In genomic region chr7:132551351-132552126, GRCm38 (mm10) we compare ENCODE assay signal across 8 mouse cellular contexts. TPM values are rescaled to one million over a fixed set of nuclear protein-coding genes. Genes with fewer than 3 reads are reported as not detected.
A peak's percentile ranks its signal among the peaks of the same experiment; 100 is the strongest.
DNase-seq lines count a peak whose midpoint lies in the region; ATAC-seq and TF ChIP-seq lines count a peak whose summit lies in the region.

No protein-coding gene starts in this region.

- H3K36me3 ChIP-seq in G1E (replicated peaks): peaks cover 7% of the 10 kb centered on the region
- no peaks in the 10 kb centered on the region for H3K36me3 ChIP-seq in forebrain, postnatal 0 days (ENCODE audit: insufficient read depth)
- H3K36me3 ChIP-seq in lung, embryonic 16.5 days (ENCODE audit: control insufficient read depth, insufficient read depth, low read length): no peaks in the 10 kb centered on the region

- peaks cover 11% of the 10 kb centered on the region for H3K27me3 ChIP-seq in G1E (ENCODE audit: insufficient read depth, low read length)
- no peaks in the 10 kb centered on the region for H3K27me3 ChIP-seq in forebrain, postnatal 0 days (ENCODE audit: insufficient read depth, low read length)
- H3K27me3 ChIP-seq in lung, embryonic 16.5 days (ENCODE audit: control insufficient read depth, insufficient read depth, low read depth, low read length): no peaks in the 10 kb centered on the region

- peak overlapping the region; percentile 66 for H3K4me3 ChIP-seq in G1E (ENCODE audit: low read depth, low read length)
- H3K4me3 ChIP-seq in forebrain, postnatal 0 days (ENCODE audit: low read depth, low read length): peak overlapping the region; percentile 45
- peak overlapping the region; percentile 53 for H3K4me3 ChIP-seq in lung, embryonic 16.5 days (ENCODE audit: low read length)

- 2% methylated on average over 27 of the region's 27 CpGs for WGBS in forebrain, postnatal 0 days
- WGBS in lung, embryonic 16.5 days: under 1% methylated on average over 27 of the region's 27 CpGs

- peak; percentile 94 for ATAC-seq in G1E (ENCODE audit: extremely low read depth, insufficient number of reproducible peaks, low FRiP score, poor library complexity, severe bottlenecking)
- peak; percentile 98 for ATAC-seq in forebrain, postnatal 0 days
- peak; percentile 94 to 95 for ATAC-seq in hematopoietic stem cell, adult 5-6 weeks (replicated peaks in 1 of 2; ENCODE audit: insufficient read depth in 1 of 2, low FRiP score in 2 of 2, low TSS enrichment in 1 of 2, low read depth in 1 of 2, poor library complexity in 2 of 2, severe bottlenecking in 2 of 2)
- ATAC-seq in lung, embryonic 16.5 days (ENCODE audit: low read depth): peak; percentile 98

- peak; percentile 60 for TF ChIP-seq CTCF in G1E (IDR thresholded peaks at IDR 0.05; ENCODE audit: low read depth, low read length)
- peak; percentile 97 for TF ChIP-seq CTCF in forebrain, postnatal 0 days (IDR thresholded peaks at IDR 0.05; ENCODE audit: low read depth)

- no peak overlapping the region for H3K27ac ChIP-seq in forebrain, postnatal 0 days (ENCODE audit: low read depth, low read length)
- no peak overlapping the region for H3K27ac ChIP-seq in lung, embryonic 16.5 days (ENCODE audit: low read length)

- no peaks in the 10 kb centered on the region for H3K9me3 ChIP-seq in G1E (replicated peaks)
- H3K9me3 ChIP-seq in forebrain, postnatal 0 days (ENCODE audit: low read length): no peaks in the 10 kb centered on the region
- H3K9me3 ChIP-seq in lung, embryonic 16.5 days (ENCODE audit: control insufficient read depth, low read length): no peaks in the 10 kb centered on the region

- peak; percentile 91 for DNase-seq in G1E (ENCODE audit: low spot score)
- peak; percentile 95 to 98 for DNase-seq in cerebellum, adult 18-20 months
- DNase-seq in forebrain, postnatal 0 days: peak; percentile 97
- DNase-seq in layer of hippocampus, adult 9-10 months (ENCODE audit: low spot score): peak; percentile 96
- peak; percentile 96 for DNase-seq in ovary, postnatal 10 days (ENCODE audit: low spot score)
- DNase-seq in thymus, postnatal 10 days (ENCODE audit: low spot score in 2 of 2): peak; percentile 89 to 98

- peak overlapping the region; percentile 28 for H3K9ac ChIP-seq in forebrain, postnatal 0 days
- peak overlapping the region; percentile 58 for H3K9ac ChIP-seq in lung, embryonic 16.5 days (ENCODE audit: low read length)

- peaks cover 8% of the 10 kb centered on the region for H3K4me1 ChIP-seq in G1E (ENCODE audit: insufficient read depth, low read depth, low read length)
- 0 out of 2 replicates have a peak, but pooled peaks cover 3% of the 10 kb centered on the region for H3K4me1 ChIP-seq in forebrain, postnatal 0 days (ENCODE audit: insufficient read depth)
- H3K4me1 ChIP-seq in lung, embryonic 16.5 days (replicated peaks; ENCODE audit: control insufficient read depth, insufficient read depth, low read length): no peaks in the 10 kb centered on the region

- peak overlapping the region; percentile 91 for H3K4me2 ChIP-seq in forebrain, postnatal 0 days (ENCODE audit: low read depth)
- peak overlapping the region; percentile 78 for H3K4me2 ChIP-seq in lung, embryonic 16.5 days (ENCODE audit: low read depth, low read length)

RNA-seq across cellular contexts. Expression of gene Oat, which starts 24.7 kb away (rescaled TPM):
- total RNA-seq in G1E (2014; fragmentation: Nextera tagmentation): 70.6 and 72.4 TPM in 2 replicates
- total RNA-seq in G1E (2017): 109 and 114 TPM in 2 replicates
- polyA plus RNA-seq in G1E (2012): 2.3 and 2.5 TPM in 2 replicates
- 100 and 105 TPM in 2 replicates for total RNA-seq in forebrain, postnatal 0 days (2014; rRNA removed)
- 96.4 and 105 TPM in 2 replicates for polyA plus RNA-seq in forebrain, postnatal 0 days (2015; fragmentation: Nextera tagmentation; extraction: Ambion mirVana)
- 77.1 and 90.0 TPM in 2 replicates for total RNA-seq in hematopoietic stem cell, adult 5-6 weeks (2017)
- polyA plus RNA-seq in lung, embryonic 16.5 days (2015; fragmentation: Nextera tagmentation; extraction: Ambion mirVana): 286 and 290 TPM in 2 replicates

RNA-seq across cellular contexts. Expression of gene Nkx1-2, which starts 47.9 kb away (rescaled TPM):
- not detected in 2 replicates for total RNA-seq in G1E (2014; fragmentation: Nextera tagmentation)
- total RNA-seq in G1E (2017): 0.11 TPM in 1 of 2 replicates, not detected in the other
- polyA plus RNA-seq in G1E (2012): not detected in 2 replicates
- 0.08 TPM in 1 of 2 replicates, not detected in the other for total RNA-seq in forebrain, postnatal 0 days (2014; rRNA removed)
- not detected in 2 replicates for polyA plus RNA-seq in forebrain, postnatal 0 days (2015; fragmentation: Nextera tagmentation; extraction: Ambion mirVana)
- not detected in 2 replicates for total RNA-seq in hematopoietic stem cell, adult 5-6 weeks (2017)
- not detected in 2 replicates for polyA plus RNA-seq in lung, embryonic 16.5 days (2015; fragmentation: Nextera tagmentation; extraction: Ambion mirVana)

RNA-seq across cellular contexts. Expression of gene Lhpp, which starts 58.9 kb away (rescaled TPM):
- total RNA-seq in G1E (2014; fragmentation: Nextera tagmentation) (not detected in 2 replicates), G1E (2017) (0.11 and 0.35 TPM in 2 replicates)
- polyA plus RNA-seq in G1E (2012): 0.07 and 0.10 TPM in 2 replicates
- total RNA-seq in forebrain, postnatal 0 days (2014; rRNA removed): 37.5 and 40.7 TPM in 2 replicates
- 50.1 and 53.8 TPM in 2 replicates for polyA plus RNA-seq in forebrain, postnatal 0 days (2015; fragmentation: Nextera tagmentation; extraction: Ambion mirVana)
- 7.9 and 10.1 TPM in 2 replicates for total RNA-seq in hematopoietic stem cell, adult 5-6 weeks (2017)
- polyA plus RNA-seq in lung, embryonic 16.5 days (2015; fragmentation: Nextera tagmentation; extraction: Ambion mirVana): 15.9 and 18.8 TPM in 2 replicates
